Mouse (Mus musculus) heart, postnatal 25 days (tissue): Measurements from ENCODE around the gene Sp4. TPM values are rescaled to one million over a fixed set of nuclear protein-coding genes. Genes with fewer than 3 reads are reported as not detected.
A peak's percentile ranks its signal among the peaks of the same experiment; 100 is the strongest.

Experiments
- DNase-seq: peaks from one replicate; pipeline ENCODE4 v3.0.0; 2022; ENCODE audit warnings: low spot score
- intact Hi-C: fragments of 180-260 bp; cut with DNase I; formaldehyde crosslinking; loops from one replicate; pipeline ENCODE4 v1.15.1; 2025
- total RNA-seq, 2 experiments: library from RNA; stranded (reverse); gene quantifications; 2 replicates each; pipeline ENCODE4 v1.2.3; 2021

Gene Sp4
- total RNA-seq, result 10 to 100 TPM in 1 of 2 experiments, 1 to 10 TPM in 1; 8.2 to 10.9 TPM

DNA sequence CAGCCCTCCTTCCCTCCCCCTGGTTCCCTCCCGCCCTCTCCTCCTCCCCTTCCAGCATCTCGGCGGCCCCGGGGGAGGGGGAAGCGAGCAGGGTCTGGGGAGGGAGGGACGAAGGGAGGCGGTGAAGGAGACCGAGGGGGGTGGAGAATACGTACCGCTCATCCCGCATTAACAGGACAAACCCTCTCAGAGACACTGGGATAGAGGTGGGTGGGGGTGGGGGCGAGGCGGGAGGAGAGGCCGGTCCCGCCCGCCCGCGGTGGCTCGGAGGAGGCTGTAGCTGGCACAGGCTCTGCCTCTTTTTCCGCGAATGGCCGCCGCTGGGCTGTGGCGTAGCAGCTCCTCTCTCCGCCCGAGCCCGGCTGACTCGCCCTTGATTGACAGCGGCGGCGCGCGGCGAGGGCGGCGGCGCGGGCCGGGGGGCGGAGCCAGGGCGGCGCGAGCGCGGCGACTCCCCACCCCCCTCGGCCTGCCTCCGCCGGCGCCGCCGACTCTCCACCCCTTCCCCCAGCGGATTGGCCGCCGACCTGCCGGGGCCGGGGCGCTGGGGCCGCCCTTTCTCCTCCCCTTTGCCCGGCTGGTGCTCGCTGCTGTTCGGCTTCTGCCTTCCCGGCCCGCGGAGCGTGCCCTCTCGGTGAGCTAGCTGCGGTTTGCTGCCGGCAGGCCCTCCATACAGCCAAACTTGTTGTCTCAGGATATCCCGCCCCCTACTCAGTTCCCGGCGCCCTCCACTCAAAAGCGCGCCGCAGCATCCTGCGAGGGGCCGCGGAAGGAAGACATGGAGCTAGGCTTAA is at the start of gene Sp4:
Gene Sp4 (minus strand): TSS at position 369 of the 794 bp plus-strand sequence.
- DNase-seq, result peak; percentile 91
- intact Hi-C loops, result loop anchor here (5.0 kb wide), 1 partner anchor 541 kb away; no protein-coding TSS in a partner anchor

DNA sequence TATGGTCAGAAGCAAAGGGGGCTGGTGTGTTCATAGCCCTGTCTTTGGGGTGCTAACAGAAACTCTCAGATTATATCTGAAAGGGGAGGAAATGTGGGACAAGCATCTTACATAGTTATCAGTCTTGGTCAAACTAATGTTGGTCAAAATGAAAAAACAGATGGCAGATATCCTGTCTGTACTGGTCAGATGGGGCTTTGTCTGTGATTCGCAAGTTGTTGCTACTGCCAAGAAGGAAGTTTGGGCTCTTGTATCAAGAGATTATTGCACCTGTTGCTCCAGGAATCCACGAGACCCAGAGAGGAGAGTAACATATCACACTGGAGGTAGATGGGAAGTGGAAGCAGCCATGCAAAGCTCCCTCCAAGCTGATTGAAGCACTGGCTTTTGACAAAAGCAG is 37.9 kb upstream of the Sp4 start:
- no peak for DNase-seq
- intact Hi-C loops, result no loop called here

DNA sequence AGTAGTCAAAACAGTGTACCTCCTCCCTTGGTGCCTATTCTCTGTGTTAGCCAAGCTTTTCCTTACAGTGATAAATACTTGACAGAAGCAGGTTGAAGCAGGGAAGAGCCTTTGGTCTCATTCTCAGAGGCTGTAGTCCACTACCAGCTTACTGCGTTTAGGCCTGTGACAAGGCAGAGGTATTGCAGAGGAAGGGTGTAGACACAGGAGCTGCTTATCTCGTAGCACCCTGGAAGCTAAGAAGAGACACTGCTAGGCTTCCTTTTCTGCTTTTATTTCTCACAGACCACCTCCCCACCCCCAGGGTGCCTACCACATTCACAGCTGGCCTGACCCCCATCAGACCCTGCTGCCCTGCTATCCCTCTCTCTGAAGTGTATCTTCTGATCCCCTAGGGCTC is 37.0 kb upstream of the Sp4 start:
- DNase-seq, result no peak
- intact Hi-C loops, result no loop called here

DNA sequence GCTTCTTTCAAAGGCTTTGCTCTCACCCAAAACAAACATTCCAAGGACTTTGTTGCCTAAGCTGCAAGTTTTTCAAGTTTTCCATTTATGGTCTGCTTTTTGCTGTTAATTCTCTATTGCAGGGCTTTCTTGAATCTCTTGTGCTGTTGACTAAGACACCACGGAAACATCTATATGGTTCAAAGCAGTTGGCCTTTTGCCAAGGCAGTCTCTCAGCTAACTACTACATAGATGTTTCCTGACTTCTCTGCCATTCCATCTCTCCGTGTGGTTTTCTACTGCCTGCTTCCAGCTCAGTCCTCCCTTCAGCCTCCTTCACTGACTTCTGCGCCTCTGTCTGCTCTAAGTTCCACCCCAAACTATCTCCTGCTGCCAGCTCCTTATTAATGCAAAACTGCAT is 36.1 kb upstream of the Sp4 start:
- intact Hi-C loops, result no loop called here
- DNase-seq, result no peak

DNA sequence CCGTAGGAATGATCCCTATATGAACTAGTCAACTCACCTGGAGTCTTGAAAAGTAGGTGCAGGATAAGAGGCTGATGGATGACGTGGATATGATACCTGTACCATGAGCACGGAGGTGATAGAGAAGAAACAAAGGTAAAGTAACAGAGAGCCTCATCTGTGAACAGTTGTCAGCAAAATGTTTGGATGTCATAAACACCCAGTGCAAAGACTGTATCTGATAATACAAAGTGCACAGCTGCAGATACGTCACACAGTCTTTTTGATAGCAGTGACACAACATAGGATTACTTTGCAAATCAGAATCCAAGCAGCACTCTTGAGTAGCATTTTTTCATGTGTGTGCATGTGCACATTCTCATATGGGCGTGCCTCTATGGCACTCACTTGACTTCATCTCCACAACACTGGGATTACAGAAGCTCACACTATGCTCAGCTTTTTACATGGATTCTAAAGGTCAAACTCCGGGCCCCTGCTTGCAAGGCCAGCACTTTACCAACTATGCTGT is 27.6 kb upstream of the Sp4 start:
- intact Hi-C loops, result no loop called here

DNA sequence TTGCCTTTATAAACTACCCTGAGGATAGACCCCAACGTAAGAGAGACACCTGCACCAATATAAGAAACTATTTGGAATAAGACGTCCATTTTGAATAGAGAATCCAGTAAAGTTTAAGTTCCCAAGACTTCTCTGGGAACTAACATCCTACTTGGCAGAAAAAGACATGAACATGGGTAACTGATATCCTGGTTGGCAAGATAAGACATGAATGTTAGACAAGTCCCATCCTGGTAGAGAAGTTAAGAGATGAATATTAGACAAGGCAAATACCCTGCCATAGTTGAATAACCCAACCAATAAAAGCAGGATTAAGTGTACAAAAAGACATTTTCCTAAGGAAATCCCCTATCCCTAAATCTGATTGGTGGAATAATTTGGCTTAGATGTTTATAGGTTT is 26.3 kb upstream of the Sp4 start:
- no peak for DNase-seq

More for the DNA sequence above, 27.6 kb upstream of the Sp4 start:
- no peak for DNase-seq

DNA sequence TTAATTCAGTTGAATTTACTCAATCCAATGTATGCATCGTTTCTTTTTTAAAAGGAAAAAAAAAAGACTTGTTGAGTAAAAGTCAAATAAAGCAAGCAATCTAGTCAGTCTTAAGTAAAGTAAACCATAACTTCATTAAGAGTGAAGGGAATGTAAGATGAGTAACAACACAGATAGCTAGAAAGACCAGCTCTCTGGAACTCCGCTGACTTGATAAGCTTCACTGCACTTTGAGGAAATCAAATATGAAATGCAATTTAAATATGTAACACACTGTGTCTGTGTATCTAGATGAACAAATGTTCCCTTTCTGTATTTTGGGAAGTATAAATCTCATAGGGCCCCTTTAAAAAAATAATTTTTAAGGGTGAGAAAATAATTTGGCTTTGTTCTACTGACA is 24.9 kb upstream of the Sp4 start:
- DNase-seq, result no peak
- intact Hi-C loops, result no loop called here

More for the DNA sequence above, 26.3 kb upstream of the Sp4 start:
- intact Hi-C loops, result no loop called here

DNA sequence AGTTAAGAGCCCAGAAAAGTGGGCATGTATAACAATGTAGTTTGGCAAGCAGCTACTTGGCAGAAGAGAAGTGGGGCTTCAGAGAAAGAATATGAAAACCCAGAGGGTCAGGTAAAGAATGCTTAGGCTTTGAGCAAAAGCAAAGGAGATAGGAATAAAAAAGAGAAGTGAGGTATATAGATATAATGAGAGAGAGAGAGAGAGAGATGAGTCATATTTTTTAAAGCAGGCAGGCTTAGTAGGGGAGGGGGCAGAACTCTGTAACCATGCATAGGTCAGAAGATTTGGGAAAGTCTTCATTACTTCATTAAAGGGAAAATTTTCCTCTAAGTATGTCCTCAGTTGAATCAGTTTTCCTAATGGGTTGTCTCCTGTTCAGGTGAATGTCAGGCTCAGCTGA is 18.8 kb upstream of the Sp4 start:
- DNase-seq, result no peak
- intact Hi-C loops, result no loop called here

DNA sequence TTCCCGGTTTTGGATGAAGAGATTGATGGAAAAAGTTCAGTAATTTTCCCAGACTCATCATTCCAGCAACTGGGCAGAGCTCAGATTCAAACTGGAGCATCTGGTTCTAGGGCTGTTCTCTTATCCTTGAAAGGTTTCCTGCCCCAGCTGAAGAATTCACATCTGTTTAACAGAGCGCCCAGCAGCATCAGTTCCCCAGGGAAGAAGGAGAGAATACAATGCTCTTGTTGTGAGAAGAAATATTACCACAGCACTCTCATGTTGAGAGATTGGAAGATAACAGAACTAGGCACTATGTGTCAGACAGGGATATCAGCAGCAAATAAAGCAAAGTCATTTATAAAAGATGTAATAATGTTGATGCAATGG is 13.2 kb upstream of the Sp4 start:
- intact Hi-C loops, result no loop called here
- DNase-seq, result no peak

DNA sequence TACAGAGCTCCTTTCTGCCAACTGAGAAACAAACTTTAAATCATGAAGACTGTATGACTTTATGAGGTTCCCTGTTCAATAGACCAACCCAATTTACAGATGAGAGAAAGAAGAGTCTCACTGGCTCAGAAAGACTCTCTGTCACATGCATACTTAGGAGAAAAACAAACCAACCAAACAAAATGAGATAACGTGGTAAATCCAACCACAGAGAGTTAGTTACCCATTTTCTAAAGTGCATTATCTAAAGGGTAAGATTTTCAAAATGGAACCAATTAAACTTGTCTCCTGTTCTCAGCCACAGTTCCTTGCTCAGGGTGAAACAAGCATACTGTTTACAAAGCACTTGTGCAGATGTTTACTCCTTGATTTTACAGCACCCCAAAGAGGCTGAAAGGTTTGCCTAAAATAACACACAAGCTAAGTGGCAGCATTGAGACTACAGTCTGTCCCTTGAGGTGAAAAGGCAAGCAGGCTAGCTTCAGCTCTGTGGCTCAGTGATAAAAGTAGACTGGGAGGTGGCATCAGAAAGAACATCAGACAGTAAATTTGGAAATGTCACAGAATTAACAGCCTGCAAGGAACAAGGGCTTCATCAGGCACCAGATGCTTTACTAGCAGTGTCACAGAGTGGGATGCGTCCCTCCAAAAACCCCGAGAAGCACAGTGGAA is 12.7 kb upstream of the Sp4 start:
- DNase-seq, result no peak
- intact Hi-C loops, result no loop called here

DNA sequence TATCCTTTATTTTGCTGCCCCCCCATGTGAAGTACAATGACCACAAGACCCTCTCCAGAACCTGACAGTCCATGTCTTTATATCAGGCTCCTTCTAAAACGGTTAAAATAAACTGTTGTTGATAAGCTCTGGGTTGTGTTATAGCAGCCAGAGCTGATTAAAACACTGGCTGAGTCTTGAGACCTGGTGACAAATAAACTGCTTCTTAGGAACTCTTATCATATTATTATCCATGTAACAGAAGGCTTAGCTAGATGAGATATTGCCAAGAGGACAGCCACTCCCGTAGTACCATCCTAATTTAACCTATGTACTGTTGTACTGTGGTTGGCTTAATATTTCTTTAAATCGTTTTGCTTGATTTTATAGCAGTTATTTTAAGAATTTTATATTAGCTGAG is 2.3 kb upstream of the Sp4 start:
- intact Hi-C loops, result loop anchor here (5.0 kb wide), 1 partner anchor 539 kb away; no protein-coding TSS in a partner anchor
- DNase-seq, result no peak

DNA sequence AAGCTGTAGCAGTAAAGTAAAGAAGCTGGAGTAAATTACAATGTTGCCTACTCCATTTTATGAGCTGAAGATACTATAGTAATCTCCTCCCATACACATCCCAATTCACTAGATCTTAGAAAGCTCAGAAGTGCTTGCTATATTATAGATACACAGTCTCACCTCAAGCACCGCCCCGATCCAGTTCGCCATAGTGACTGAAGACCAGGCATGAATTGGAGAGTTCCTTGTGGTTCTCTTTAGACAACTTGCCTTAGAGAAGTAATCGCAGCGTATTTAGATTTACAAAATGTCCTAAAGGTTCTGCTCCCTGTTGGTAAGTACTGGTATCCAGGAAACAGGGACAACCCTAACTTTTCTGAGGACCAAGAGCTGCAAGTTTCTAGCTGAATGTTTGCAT is 1.8 kb upstream of the Sp4 start:
- DNase-seq, result no peak
- intact Hi-C loops, result loop anchor here (5.0 kb wide), 1 partner anchor 539 kb away; no protein-coding TSS in a partner anchor

DNA sequence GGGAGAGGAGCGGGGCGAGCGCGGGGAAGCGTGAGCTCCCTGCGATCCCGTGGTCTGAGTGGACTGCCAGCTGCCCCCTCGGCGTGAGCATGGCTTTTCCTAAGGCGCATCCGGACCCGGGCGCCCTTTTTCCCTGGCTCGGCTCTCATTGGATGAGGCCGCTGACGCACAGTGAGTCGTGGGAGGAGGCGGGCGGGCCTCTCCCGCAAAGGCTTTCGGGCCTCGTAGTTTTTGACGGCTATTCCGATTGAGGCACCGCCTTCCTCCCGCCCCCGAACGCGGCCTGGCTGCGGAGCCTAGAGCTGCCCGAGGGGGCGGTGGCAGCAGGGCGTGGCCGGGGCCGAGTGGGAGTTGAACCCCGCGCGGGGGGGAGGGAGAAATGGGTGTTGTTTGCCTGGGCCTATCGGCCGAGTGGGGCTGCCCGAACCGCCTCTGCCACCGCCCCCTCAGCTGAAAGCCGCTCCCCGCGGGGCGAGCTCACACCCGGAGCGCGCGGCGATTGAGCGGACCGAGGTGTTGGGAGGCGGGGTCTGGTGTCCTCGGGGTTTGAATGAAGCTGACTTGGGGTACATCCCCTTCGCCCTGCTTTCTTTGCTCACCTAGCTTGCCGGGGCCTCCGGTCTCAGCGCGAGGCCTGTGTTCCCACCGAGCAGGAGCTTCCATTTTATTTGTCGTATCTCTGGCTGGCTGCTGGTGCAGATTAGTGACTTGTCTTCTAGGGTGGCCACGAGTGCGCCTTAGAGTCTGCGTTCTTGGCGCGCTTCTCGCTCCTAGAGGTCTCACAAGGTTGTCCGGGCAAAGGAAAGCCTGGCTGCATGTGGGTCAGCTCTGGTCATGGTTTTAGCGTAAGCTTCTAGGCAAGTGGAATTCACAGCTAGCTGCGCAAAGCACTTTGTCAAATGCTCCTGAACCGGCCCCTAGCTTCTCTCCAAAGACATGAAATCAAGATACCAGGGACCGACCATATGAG is 911 bp upstream of the Sp4 start:
- DNase-seq, result peak; percentile 99
- intact Hi-C loops, result loop anchor here (5.0 kb wide), 1 partner anchor 540 kb away; no protein-coding TSS in a partner anchor

DNA sequence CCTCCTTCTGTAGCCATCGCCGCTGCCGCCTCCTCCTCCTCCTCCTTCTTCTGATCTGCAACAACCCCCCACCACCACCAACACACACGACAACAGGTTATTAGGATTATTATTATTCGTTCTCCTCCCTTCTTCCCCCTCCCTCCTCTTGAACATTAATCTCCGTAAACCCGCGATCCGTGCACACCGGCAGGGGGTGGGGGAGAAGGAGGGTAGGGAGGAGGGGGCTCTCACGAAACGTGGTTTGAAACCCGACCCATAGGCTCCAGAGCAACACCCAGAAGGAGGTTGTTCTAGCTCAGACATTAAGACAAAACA is 527 bp downstream of the Sp4 start:
- intact Hi-C loops, result loop anchor here (5.0 kb wide), 1 partner anchor 542 kb away; no protein-coding TSS in a partner anchor
- no peak for DNase-seq

DNA sequence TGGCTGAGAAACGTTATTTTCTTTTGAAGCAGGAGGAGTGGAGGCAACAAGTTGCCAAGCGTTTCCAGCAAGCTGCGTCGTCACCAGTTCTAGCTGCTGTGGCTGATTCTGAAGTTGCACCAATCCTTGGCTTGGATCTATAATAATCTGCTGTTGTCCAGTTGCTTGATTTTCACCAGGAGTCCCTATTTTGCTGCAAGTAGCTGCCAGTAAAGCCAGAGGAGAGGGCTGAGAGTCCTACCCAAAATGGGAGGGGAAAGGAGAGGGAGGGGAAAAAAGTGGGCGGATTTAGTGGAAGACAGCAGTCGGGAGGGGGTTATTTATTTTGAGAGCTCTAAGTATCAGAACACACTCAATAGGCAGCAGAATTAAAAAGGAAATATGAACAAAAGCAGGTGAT is 1.3 kb downstream of the Sp4 start:
- DNase-seq, result peak; percentile 42
- intact Hi-C loops, result loop anchor here (5.0 to 10.0 kb wide), 2 partner anchors 542 to 1895 kb away; partner anchors contain the start of gene Ncapg2

DNA sequence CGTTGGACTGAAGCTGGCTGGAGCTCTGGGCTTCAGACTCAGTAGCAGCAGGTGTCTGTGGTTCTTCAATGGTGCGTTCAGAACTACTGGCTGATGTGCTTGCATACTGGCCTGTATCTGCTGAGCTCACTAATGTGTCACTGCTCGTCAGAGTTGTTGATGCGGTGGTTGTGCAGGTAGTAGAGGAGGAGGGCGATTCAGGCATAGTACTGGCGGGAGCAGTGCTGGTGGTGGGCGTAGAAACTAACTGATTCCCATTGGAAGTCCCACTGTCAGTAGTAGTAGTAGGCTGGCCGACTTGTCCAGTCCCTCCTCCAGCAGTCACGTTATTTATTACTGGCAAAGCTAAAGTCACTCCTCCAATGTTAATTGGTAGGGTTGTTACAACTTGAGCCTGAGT is 2.1 kb downstream of the Sp4 start:
- intact Hi-C loops, result loop anchor here (10.0 kb wide), 1 partner anchor 1894 kb away; the partner anchor contains the start of gene Ncapg2
- no peak for DNase-seq

DNA sequence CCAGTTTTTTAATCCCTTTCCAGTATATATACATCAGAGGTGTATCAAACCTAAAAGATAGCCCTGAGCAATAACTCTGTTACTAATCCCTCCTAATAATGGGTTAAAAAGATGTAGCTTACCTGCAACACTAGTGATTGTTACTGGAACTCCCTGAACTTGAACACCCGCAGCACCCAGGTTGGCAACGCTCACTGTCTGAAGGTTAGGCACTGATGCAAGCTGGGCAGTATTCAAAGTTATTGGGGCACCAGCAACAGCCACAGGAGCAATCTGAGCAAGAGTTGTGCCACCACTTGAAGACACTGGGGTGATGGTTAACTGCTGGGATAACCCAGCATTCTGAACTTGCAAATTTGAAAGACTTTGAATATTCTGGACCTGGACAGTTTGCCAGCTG is 2.7 kb downstream of the Sp4 start:
- DNase-seq, result no peak
- intact Hi-C loops, result loop anchor here (10.0 kb wide), 1 partner anchor 1894 kb away; the partner anchor contains the start of gene Ncapg2

DNA sequence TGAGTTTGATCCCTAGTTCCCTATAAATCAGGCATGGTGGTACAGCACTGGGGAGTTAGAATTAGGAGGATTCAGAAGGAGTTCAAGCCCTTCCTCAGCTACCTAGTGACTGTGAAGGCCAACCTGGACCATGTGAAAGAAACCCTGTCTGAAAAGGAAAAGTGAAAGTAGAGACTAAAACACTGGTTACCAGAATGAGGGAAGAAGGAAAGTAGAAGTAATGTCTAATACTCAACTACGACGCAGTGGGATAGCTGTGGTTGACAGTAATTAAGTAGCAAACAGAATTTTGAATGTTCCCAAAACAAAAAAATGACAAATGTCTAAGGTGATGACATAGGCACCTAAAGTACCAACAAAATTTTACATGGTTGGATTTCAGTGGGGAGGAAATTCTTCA is 5.0 kb downstream of the Sp4 start:
- no peak for DNase-seq
- intact Hi-C loops, result loop anchor here (10.0 kb wide), 1 partner anchor 1891 kb away; the partner anchor contains the start of gene Ncapg2

DNA sequence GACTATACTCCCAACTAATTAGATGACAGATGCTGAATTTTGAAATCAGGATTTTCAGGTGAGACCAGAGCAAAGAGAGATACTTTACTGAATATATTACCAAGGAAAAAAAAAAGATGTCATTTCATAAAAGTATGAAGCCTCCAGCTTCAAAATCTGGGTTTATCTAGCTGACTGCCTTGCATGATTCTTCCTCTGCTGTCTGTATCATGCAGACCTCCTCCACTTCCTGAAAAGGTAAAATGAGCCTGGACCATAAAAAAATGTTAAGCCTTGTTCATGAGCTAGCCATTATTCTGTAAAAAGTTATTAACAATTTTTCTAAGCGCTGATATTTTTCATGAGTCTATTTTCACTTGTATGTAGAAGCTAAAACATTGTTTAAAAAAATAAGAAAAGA is 5.4 kb downstream of the Sp4 start:
- no peak for DNase-seq
- intact Hi-C loops, result loop anchor here (10.0 kb wide), 1 partner anchor 1891 kb away; the partner anchor contains the start of gene Ncapg2

DNA sequence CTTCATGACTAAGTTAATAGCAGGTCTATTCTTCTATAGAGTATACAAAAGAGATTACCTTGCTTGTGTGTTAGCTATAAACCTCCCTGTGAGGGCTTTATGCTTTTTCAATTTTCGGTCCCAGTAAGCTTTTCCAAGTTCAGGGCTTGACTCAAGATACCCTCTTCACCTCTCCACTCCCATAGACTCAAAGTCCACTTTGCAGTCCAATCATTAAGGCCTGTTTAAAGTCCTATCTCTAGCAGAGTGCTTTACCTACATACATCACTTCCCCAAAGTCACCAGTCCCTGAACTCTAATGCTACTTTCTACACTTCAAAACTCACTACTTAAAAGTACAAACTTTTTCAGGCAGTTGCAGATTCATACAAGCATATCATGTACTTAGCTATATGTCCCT is 12.3 kb downstream of the Sp4 start:
- intact Hi-C loops, result no loop called here
- no peak for DNase-seq
